13 mouse cellular contexts compared by ENCODE assay signal in genomic region chr7:73191388-73192278, GRCm38 (mm10).
DNase-seq lines count a peak whose midpoint lies in the region; ATAC-seq lines count a peak whose summit lies in the region.
"Had no signal": no experiment of that assay in that cellular context is flagged by ENCODE, and none has a peak within 500 bp of the region (broad histone marks: within the 10 kb centered on the region; RNA-seq: fewer than 3 reads in every experiment).

No protein-coding gene starts in this region.

- peak; percentile 6 for DNase-seq in right cerebral cortex, postnatal 4 days
- no peak for DNase-seq in right cerebral cortex, postnatal 36 days (ENCODE audit: low spot score in 2 of 2)
- DNase-seq in mesoderm, embryonic 11.5 days (ENCODE audit: low read depth, low spot score): peak; percentile 75
- peak; percentile 64 for DNase-seq in retina, postnatal 1 day
- no peak for DNase-seq in cerebellum, adult 11 months
- DNase-seq in testis, postnatal 14 days (ENCODE audit: low spot score): no peak
- DNase-seq in adrenal gland, adult 18-20 months (ENCODE audit: low spot score in 2 of 2): no peak
- DNase-seq: gastrocnemius, postnatal 36 days; heart, postnatal 4 days; kidney, postnatal 14 days; thymus, adult 2 months had no signal

- H3K9me3 ChIP-seq in forebrain, embryonic 13.5 days (replicated peaks): 0 out of 2 replicates have a peak, but pooled peaks cover 5% of the 10 kb centered on the region
- H3K9me3 ChIP-seq: lung, embryonic 15.5 days had no signal

- 15% methylated on average over 12 of the region's 12 CpGs for WGBS in forebrain, embryonic 13.5 days

- peak overlapping the region; percentile 82 for H3K27ac ChIP-seq in forebrain, embryonic 13.5 days
- H3K27ac ChIP-seq: lung, embryonic 15.5 days had no signal

- H3K9ac ChIP-seq in forebrain, embryonic 13.5 days: 0 out of 2 replicates have a peak overlapping the region, but pooled peaks have one; percentile 16
- H3K9ac ChIP-seq: lung, embryonic 15.5 days had no signal

- H3K4me3 ChIP-seq in forebrain, embryonic 13.5 days: no peak overlapping the region
- H3K4me3 ChIP-seq: lung, embryonic 15.5 days had no signal

- ATAC-seq in forebrain, embryonic 13.5 days: peak; percentile 82

- H3K4me2 ChIP-seq in forebrain, embryonic 13.5 days: no peak overlapping the region; the same call in 1 of the 2 replicates
- H3K4me2 ChIP-seq: lung, embryonic 15.5 days had no signal

- H3K4me1 ChIP-seq in forebrain, embryonic 13.5 days: peaks cover 36% of the 10 kb centered on the region
- H3K4me1 ChIP-seq: lung, embryonic 15.5 days had no signal

- no peaks in the 10 kb centered on the region for H3K27me3 ChIP-seq in forebrain, embryonic 13.5 days
- H3K27me3 ChIP-seq: lung, embryonic 15.5 days had no signal

- no peaks in the 10 kb centered on the region for H3K36me3 ChIP-seq in forebrain, embryonic 13.5 days (ENCODE audit: poor library complexity, severe bottlenecking)
- H3K36me3 ChIP-seq: lung, embryonic 15.5 days had no signal

Comparison
In these comparisons a context has a peak if more than half of its experiments do, and no peak if none do; other contexts are left out.
1. DNase-seq: peak in right cerebral cortex, postnatal 4 days (single experiment), mesoderm, embryonic 11.5 days (single experiment) and retina, postnatal 1 day (single experiment); none in right cerebral cortex, postnatal 36 days (0 of 2), cerebellum, adult 11 months (single experiment), testis, postnatal 14 days (single experiment) and adrenal gland, adult 18-20 months (0 of 2).